Mouse (Mus musculus): ENCODE data around the gene Tmem45a. TPM values are rescaled to one million over a fixed set of nuclear protein-coding genes. Genes with fewer than 3 reads are reported as not detected.

The Tmem45a gene
- polyA plus RNA-seq, 1 experiment from 2014 or later: 3.3 TPM

DNA sequence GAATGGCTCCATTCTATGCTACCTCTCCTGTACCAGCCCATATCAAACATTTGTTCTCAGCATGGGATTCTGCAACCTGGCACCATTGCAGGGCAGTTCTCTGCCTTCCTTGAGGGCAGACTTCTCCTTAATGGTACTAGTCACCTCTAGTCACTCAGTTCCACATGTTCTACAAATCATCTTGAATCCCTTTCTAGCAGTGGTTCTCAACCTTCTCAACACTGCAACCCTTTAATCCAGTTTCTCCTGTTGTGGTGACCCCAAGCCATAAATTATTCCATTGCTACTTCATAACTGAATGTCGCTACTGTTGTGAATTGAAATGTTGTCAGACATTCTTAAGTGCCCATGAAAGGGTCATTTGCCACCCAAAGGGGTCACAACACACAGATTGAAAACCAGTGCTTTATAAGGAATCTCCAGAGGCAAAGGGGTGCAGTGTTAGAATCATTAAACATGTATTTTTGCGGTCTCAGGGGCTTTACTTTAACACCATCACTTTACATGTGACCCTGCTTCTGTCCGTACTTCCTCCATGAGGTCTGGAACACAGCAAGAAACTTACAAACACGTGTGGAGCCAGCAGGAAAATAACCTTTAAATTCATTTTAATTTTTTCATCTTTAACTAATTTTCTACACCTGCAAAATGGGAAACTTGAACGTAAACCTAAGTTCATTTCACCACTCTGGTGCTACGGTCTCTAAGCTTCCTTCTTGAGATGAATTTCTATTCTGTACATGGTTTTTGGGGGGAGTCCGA lies 91.4 kb downstream of the Tmem45a start:
- no peaks in the 10 kb centered on the region for H3K36me3 ChIP-seq
- no peak overlapping the region for H3K9ac ChIP-seq
- H3K4me1 ChIP-seq (replicated peaks): no peaks in the 10 kb centered on the region
- H3K4me3 ChIP-seq: no peak overlapping the region
- no peaks in the 10 kb centered on the region for H3K27me3 ChIP-seq
- no peak for ATAC-seq (ENCODE audit: low FRiP score, low read depth)
- H3K27ac ChIP-seq (replicated peaks): no peak overlapping the region
- no peak overlapping the region for H3K4me2 ChIP-seq
- no peaks in the 10 kb centered on the region for H3K9me3 ChIP-seq
- WGBS: 88% methylated on average over 7 of the region's 7 CpGs

DNA sequence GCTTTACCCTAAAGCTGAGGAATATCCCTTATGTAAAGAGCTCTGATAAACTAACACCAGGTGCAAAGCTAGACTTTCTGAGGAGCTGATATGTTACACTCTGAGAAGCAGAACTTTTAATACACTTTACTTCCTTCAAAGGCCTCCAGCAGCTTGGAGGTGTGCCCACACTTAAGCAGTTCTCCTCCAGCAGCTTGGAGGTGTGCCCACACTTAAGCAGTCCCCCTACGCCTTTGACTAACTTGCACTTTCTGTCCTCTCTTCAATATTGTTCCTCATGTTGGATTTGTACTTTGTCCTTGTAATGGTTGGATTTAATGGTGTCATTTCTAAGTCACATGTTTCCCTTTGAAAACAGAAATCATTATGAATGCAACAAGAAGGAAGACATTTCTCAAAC lies 92.2 kb downstream of the Tmem45a start:
- Histone ChIP-seq H3K4me1 (replicated peaks) (no peaks in the 10 kb centered on the region), H3K27me3 (no peaks in the 10 kb centered on the region), H3K36me3 (no peaks in the 10 kb centered on the region), H3K9me3 (no peaks in the 10 kb centered on the region), H3K27ac (replicated peaks) (no peak overlapping the region), H3K4me2 (no peak overlapping the region), H3K9ac (no peak overlapping the region), H3K4me3 (no peak overlapping the region)
- ATAC-seq (ENCODE audit: low FRiP score, low read depth): no peak
- 87% methylated on average over 1 of the region's 1 CpGs for WGBS

DNA sequence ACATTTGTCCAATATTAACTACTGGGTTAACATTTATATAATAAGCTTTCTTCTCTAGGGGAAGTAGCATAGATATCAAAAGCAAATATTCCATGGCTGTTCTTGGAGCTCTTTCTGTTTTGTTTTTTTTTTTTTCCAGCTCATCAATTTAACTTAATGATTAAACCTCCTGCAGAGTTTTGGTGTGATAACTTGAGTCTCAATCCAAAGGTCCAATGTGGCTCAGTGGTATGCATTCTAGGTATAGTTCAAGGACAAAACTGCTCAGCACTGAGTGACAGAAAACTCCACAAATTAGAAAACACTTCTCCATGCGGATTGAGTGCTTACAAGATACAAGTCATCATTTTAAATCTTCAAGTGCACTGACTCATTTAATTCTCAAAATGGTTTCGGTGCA lies 100.0 kb downstream of the Tmem45a start:
- no peaks in the 10 kb centered on the region for H3K27me3 ChIP-seq
- no peak overlapping the region for H3K9ac ChIP-seq
- no peaks in the 10 kb centered on the region for H3K9me3 ChIP-seq
- H3K4me1 ChIP-seq (replicated peaks): no peaks in the 10 kb centered on the region
- H3K36me3 ChIP-seq: no peaks in the 10 kb centered on the region
- no peak overlapping the region for H3K27ac ChIP-seq (replicated peaks)
- ATAC-seq (ENCODE audit: low FRiP score, low read depth): no peak
- no peak overlapping the region for H3K4me2 ChIP-seq
- 88% methylated on average over 2 of the region's 2 CpGs for WGBS
- H3K4me3 ChIP-seq: no peak overlapping the region

DNA sequence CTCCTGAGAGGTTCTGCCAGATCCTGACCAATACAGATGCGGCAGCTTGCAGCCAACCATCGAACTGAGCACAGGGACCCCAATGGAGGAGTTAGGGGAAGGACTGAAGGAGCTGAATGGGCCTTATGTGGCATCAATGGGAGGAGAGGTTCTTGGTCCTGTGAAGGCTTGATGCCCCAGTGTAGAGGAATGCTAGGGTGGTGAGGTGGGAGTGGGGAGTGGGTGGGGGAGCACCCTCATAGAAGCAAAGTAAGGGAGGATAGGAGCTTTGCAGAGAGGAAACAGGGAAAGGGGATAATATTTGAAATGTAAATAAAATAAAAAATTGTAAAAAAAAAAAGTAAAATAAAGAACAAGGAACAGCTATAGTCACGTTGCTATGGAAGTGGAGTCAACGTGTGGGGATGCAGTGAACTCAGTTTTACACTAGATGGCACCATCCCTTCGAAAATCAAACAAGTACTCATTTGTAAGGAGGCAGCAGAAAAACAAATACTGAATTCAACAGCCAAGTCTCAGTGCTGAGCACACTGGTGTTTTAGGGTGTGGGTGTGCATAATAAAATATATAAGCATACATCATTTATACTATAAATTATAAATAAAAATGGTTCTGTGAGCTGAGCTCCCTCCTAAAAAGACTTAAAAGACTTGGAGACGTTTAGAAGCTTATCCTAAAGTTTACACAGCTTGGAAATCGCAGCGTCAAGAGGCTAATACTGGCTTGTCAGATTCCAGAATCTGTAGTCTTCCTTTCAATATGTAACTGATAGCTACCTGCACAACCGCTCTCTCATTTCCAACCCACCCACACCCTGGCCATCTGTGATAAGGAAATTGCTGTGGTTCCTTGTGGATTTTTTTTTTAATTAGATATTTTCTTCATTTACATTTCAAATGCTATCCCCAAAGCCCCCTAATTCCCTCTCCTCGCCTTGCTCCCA lies 114.5 kb downstream of the Tmem45a start:
- Histone ChIP-seq H3K36me3 (no peaks in the 10 kb centered on the region), H3K4me2 (no peak overlapping the region), H3K27me3 (no peaks in the 10 kb centered on the region), H3K4me1 (replicated peaks) (no peaks in the 10 kb centered on the region), H3K27ac (replicated peaks) (no peak overlapping the region), H3K9ac (no peak overlapping the region), H3K4me3 (no peak overlapping the region), H3K9me3 (no peaks in the 10 kb centered on the region)
- WGBS: 50% methylated on average over 10 of the region's 10 CpGs
- ATAC-seq (ENCODE audit: low FRiP score, low read depth): peak; percentile 89

Other genes starting within 250 kb of the Tmem45a start
- gene Tfg, start 168.7 kb downstream of the Tmem45a start, polyA plus RNA-seq (2015; fragmentation: Nextera tagmentation; extraction: Ambion mirVana): 156 and 157 TPM in 2 replicates
- not detected in 2 replicates for gene Adgrg7, start 90.3 kb downstream of the Tmem45a start, polyA plus RNA-seq (2015; fragmentation: Nextera tagmentation; extraction: Ambion mirVana)
- gene Lnp1, start 41.9 kb upstream of the Tmem45a start, polyA plus RNA-seq (2015; fragmentation: Nextera tagmentation; extraction: Ambion mirVana): 0.34 TPM in 1 of 2 replicates, not detected in the other
- gene Tmem45a2, start 185.2 kb upstream of the Tmem45a start, polyA plus RNA-seq (2015; fragmentation: Nextera tagmentation; extraction: Ambion mirVana): 0.09 and 0.28 TPM in 2 replicates
- gene Tomm70a, start 235.5 kb upstream of the Tmem45a start, polyA plus RNA-seq (2015; fragmentation: Nextera tagmentation; extraction: Ambion mirVana): 63.9 and 65.2 TPM in 2 replicates

Measured in hindbrain, embryonic 15.5 days (tissue).